Mouse (Mus musculus) heart, embryonic 14.5 days (tissue): ENCODE data around the gene Gpr3. TPM values are rescaled to one million over a fixed set of nuclear protein-coding genes. Genes with fewer than 3 reads are reported as not detected.

ENCODE experiments used
- ATAC-seq: fragments of 200-750 bp; cut with Nextera tagmentation; 2 replicates; pipeline ENCODE4 v1.8.0; 2017; ENCODE audit warnings: low read depth, moderate TSS enrichment; ENCODE audit not compliant: insufficient number of reproducible peaks, insufficient read depth, low FRiP score
- H3K27ac ChIP-seq, 2 experiments: fragments of 200-500 bp in 1 of 2; fragments of 300-500 bp in 1 of 2; sonication (generic) in 1 of 2; replicated peaks in 1 of 2; 2 replicates each; pipeline ENCODE4 v1.5.1; 2012 to 2014; ENCODE audit warnings: low read depth in 2 of 2, low read length in 2 of 2, control low read depth in 1 of 2, mild to moderate bottlenecking in 1 of 2, mixed read lengths in 1 of 2; ENCODE audit not compliant: control insufficient read depth in 1 of 2, insufficient read depth in 1 of 2
- H3K27me3 ChIP-seq: fragments of 300-500 bp; sonication (generic); 2 replicates; pipeline ENCODE4 v1.6.1; 2014; ENCODE audit warnings: mild to moderate bottlenecking, low read length, control low read depth; ENCODE audit not compliant: control insufficient read depth, insufficient read depth
- H3K36me3 ChIP-seq: fragments of 300-500 bp; sonication (generic); 2 replicates; pipeline ENCODE4 v1.6.1; 2014; ENCODE audit warnings: mild to moderate bottlenecking, control low read depth, low read length, mixed read lengths; ENCODE audit not compliant: control insufficient read depth, insufficient read depth
- H3K4me1 ChIP-seq, 2 experiments: fragments of 200-500 bp in 1 of 2; fragments of 300-500 bp in 1 of 2; sonication (generic) in 1 of 2; 2 replicates each; pipeline ENCODE4 v1.6.1; 2012 to 2014; ENCODE audit warnings: low read length in 2 of 2, control low read depth in 1 of 2, mixed read lengths in 1 of 2; ENCODE audit not compliant: control insufficient read depth in 2 of 2, insufficient read depth in 2 of 2
- H3K4me2 ChIP-seq: fragments of 300-500 bp; sonication (generic); 2 replicates; pipeline ENCODE4 v1.6.1; 2014; ENCODE audit warnings: mild to moderate bottlenecking, low read length
- H3K4me3 ChIP-seq, 2 experiments: fragments of 200-500 bp in 1 of 2; fragments of 300-500 bp in 1 of 2; sonication (generic) in 1 of 2; 2 replicates each; pipeline ENCODE4 v1.5.1; 2012 to 2014; ENCODE audit warnings: low read length in 2 of 2, mild to moderate bottlenecking in 2 of 2, control low read depth in 1 of 2, low read depth in 1 of 2, moderate library complexity in 1 of 2; ENCODE audit not compliant: control insufficient read depth in 1 of 2, insufficient read depth in 1 of 2
- H3K9ac ChIP-seq: fragments of 300-500 bp; sonication (generic); 2 replicates; pipeline ENCODE4 v1.6.1; 2014; ENCODE audit warnings: mild to moderate bottlenecking, low read length
- H3K9me3 ChIP-seq: fragments of 300-500 bp; sonication (generic); 2 replicates; pipeline ENCODE4 v1.6.1; 2016; ENCODE audit warnings: low read length, control low read depth; ENCODE audit not compliant: control insufficient read depth
- WGBS: fragments of 180-500 bp; shearing (Covaris S2); extraction: QIAGEN DNeasy Blood & Tissue Kit; methylation state at CpG from one replicate; pipeline ENCODE4 v1.1.7; 2014; 5-methylcytosine and 5-hydroxymethylcytosine counted together
- polyA plus RNA-seq: library from polyadenylated mRNA; unstranded; fragments of >200 nt; fragmentation: Nextera tagmentation; extraction: Ambion mirVana; gene quantifications from 2 replicates; pipeline ENCODE4 v1.2.1, GENCODE M21; 2014

Gene Gpr3
- polyA plus RNA-seq, 1 experiment from 2014 or later: 0.58 TPM

DNA sequence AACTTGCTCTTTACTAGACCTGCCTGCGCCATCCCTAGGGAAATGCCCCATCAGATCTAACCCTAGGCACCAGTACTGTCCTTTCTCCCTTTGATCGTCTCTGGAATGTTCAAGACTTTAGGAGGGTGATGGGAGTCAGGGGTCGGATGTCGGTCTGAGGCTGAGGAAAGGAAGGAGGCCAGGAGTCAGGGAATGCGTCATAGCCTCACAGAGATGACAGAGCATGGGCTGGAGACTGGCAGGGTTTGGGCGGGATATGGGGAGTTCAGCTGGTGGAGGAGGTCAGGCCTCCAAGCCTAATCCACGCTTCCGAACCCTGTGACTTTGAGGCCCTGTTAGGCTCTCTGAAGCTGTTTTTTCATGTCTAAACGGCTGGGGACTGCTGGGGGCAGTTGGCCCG is 1.3 kb upstream of the Gpr3 start:
- Histone ChIP-seq H3K4me3 (peak overlapping the region in 1 of 2 experiments; percentile 4; a peak in 1 of 4 replicates), H3K9me3 (no peaks in the 10 kb centered on the region), H3K36me3 (no peaks in the 10 kb centered on the region), H3K9ac (0 out of 2 replicates have a peak overlapping the region, but pooled peaks have one; percentile 4), H3K27ac (no peak overlapping the region), H3K27me3 (peaks cover 24% of the 10 kb centered on the region), H3K4me1 (peaks cover 13 to 17% of the 10 kb centered on the region in 2 experiments), H3K4me2 (peak overlapping the region; percentile 98)
- 12% methylated on average over 10 of the region's 10 CpGs for WGBS
- ATAC-seq: no peak

DNA sequence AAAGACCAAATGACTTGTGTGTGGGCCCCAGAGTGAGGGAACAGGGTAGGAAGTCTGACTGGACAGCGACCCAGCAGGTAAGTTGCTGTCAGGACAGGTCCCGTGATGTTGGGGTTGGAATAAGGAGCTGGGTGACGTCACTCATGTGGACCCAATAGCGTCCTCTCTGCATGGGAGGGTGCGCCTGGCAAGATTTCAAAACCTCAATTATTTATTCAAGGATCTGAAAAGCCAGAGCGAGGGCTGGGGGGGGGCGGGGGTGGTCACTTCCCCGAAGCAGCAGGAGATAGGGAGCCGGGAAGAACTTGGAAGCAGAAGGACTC is 893 bp upstream of the Gpr3 start:
- Histone ChIP-seq H3K4me1 (peaks cover 13 to 17% of the 10 kb centered on the region in 2 experiments), H3K36me3 (no peaks in the 10 kb centered on the region), H3K4me2 (peak overlapping the region; percentile 98), H3K27me3 (peaks cover 24% of the 10 kb centered on the region), H3K4me3 (peak overlapping the region in 1 of 2 experiments; percentile 4; a peak in 1 of 4 replicates), H3K27ac (no peak overlapping the region), H3K9ac (0 out of 2 replicates have a peak overlapping the region, but pooled peaks have one; percentile 4), H3K9me3 (no peaks in the 10 kb centered on the region)
- WGBS: 3% methylated on average over 9 of the region's 9 CpGs
- ATAC-seq: no peak

DNA sequence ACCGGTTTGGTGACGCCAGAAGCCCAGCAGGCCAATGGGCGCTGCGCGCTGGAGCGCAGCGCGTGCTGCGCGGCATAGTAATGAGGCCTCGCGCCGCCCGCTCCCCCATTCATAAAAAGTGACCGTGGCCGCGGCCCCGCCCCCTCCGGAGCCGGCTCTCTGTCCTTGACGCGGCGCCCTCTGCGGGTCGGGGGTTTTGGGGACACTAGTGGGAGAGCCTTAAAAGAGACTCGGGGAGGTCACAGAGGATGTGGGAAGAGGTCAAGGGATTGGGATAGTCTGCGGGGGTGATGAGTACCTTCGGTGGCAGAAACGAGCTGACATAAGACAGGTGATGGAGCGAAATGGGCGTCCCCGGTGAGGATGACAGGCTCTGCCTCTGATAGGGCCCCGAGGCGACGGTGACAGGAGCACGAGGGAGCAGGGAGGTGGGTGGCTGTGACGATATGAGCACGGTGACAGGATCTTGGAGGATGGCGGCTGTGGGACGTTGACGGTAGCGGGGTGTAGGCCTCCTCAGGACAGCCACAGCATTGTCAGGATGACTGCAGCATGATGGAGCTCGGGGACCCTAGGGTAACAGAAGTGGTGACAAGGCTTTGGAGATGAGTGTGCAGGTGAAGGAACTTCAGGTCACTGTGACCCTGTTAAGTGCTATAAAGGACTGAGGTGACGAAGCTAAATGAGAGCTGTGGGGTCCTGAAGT is 379 bp upstream of the Gpr3 start:
- Histone ChIP-seq H3K9me3 (no peaks in the 10 kb centered on the region), H3K27me3 (peaks cover 24% of the 10 kb centered on the region), H3K4me1 (peaks cover 13 to 17% of the 10 kb centered on the region in 2 experiments), H3K36me3 (no peaks in the 10 kb centered on the region), H3K4me2 (peak overlapping the region; percentile 98), H3K9ac (peak overlapping the region; percentile 72), H3K4me3 (peak overlapping the region; percentile 68 to 69), H3K27ac (no peak overlapping the region)
- WGBS: under 1% methylated on average over 44 of the region's 44 CpGs
- peak; percentile 72 for ATAC-seq

DNA sequence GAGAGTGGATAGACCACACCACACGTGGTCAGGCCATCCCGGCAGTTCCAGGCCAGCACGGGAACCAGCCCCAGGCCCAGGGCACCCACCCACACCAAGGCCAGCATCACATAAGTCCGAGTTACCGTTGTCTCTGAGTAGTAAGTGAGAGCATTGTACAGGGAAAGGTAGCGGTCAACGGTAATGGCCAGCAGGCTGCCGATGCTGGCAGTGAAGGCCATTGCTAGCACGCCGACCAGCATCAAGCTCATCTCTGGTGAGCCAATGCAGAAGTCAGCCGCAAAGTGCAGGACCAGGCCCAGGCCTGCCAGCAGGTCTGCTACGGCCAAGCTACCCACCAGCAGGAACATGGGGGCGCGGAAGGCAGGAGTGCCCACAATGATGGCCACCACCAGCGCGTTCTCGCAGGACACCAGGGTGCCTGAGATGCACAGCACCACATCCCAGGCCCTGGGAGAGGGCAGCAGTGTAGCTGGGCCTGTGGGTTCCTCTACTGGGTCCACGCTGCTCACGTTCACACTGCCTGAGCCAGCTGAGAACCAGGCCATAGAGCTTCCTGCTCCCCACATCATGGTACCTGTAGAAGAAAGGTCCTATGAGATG is 1.4 kb downstream of the Gpr3 start:
- Histone ChIP-seq H3K36me3 (no peaks in the 10 kb centered on the region), H3K27me3 (peaks cover 24% of the 10 kb centered on the region), H3K4me1 (peaks cover 13 to 17% of the 10 kb centered on the region in 2 experiments), H3K9ac (no peak overlapping the region), H3K9me3 (no peaks in the 10 kb centered on the region), H3K4me2 (no peak overlapping the region), H3K4me3 (no peak overlapping the region), H3K27ac (no peak overlapping the region)
- 92% methylated on average over 19 of the region's 19 CpGs for WGBS
- ATAC-seq: no peak

DNA sequence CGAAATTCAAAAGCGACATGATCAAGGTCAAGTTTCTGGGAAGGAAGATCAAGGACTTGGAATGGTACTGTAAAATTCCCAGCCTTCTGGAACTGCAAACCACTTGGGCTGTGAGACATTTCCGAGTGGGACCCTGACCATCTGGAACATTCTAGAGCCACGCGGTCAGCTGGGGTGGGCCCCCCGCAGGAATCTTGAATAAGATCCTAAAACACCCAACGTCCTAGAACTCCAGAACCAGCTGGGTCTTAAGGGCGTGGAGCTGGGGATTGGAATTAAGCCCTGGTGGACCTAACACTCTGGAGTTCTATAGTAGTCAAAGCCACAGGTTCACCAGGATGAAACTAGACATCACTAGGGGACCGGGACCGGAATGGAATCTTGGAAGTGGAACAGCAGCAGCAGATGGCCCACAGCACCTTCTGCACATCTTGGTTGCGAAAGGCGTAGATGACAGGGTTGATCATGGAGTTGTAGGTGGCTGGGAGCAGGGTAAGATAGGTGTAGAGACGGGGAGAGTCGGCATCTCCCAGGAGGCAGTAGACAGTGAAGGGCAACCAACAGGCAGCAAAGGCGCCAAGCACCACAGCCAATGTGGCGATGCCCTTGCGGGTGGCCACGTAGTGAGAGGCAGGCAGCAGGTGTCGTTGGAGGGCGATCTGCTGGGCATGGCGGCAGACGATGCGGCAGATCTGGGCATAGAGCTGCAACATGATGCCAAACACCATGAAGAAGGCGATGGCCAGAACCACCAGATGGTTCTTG is 2.1 kb downstream of the Gpr3 start:
- 91% methylated on average over 24 of the region's 24 CpGs for WGBS
- Histone ChIP-seq H3K9me3 (no peaks in the 10 kb centered on the region), H3K27me3 (peaks cover 24% of the 10 kb centered on the region), H3K4me3 (no peak overlapping the region), H3K4me1 (peaks cover 13 to 18% of the 10 kb centered on the region in 2 experiments), H3K4me2 (no peak overlapping the region), H3K36me3 (no peaks in the 10 kb centered on the region), H3K27ac (no peak overlapping the region), H3K9ac (no peak overlapping the region)
- no peak for ATAC-seq

DNA sequence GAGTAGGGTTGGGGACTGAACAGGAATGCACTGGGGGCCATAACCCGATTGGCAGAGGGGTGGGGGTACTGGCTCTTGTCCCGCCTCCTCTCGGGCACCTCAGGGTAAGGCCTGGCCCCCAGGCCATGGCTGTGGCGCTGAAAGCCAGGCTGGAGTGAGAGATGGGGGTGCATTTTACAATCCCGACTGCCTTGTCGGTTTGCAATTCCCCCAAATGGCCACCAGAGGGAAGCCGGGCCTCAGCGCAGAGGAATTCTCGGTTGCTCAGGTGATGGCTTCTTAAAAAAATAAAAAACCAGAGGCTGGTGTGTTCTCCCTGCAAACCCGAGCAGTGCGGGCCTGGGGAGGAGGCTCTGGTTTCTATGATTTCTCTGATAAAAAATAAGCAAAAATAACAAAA is 3.0 kb downstream of the Gpr3 start:
- Histone ChIP-seq H3K4me1 (peaks cover 18 to 26% of the 10 kb centered on the region in 2 experiments), H3K27me3 (peaks cover 24% of the 10 kb centered on the region), H3K9me3 (no peaks in the 10 kb centered on the region), H3K36me3 (no peaks in the 10 kb centered on the region), H3K27ac (no peak overlapping the region), H3K4me2 (no peak overlapping the region), H3K9ac (no peak overlapping the region), H3K4me3 (no peak overlapping the region)
- WGBS: 3% methylated on average over 11 of the region's 11 CpGs
- ATAC-seq: no peak

DNA sequence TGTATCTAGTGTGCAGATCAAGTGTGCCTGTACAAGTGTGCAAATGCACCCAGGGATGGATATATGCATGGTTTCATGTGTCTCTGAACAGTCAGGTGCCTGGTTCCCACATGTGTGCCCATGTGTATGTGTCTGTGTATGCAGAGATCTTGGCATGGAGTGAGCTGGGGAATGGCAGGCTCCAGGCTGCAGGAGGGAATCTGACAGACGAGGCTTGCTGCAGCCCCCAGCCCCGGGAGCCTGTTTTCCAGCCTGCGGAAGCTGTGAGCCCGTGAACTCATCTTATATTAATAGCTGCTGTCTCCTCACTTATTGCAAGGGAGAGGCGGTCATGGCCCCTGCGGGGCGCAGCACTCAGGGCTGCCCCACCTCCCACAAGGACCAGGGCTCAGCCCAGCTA is 8.0 kb downstream of the Gpr3 start:
- Histone ChIP-seq H3K4me2 (peak overlapping the region; percentile 27; the same call in 1 of the 2 replicates), H3K4me3 (no peak overlapping the region), H3K4me1 (peaks cover 29 to 33% of the 10 kb centered on the region in 2 experiments), H3K27me3 (no peaks in the 10 kb centered on the region), H3K9me3 (no peaks in the 10 kb centered on the region), H3K27ac (peak overlapping the region; percentile 61 to 65; a peak in 3 of 4 replicates), H3K36me3 (no peaks in the 10 kb centered on the region), H3K9ac (peak overlapping the region; percentile 60)
- 17% methylated on average over 7 of the region's 7 CpGs for WGBS
- no peak for ATAC-seq
